Mouse (Mus musculus) activated CD4-positive, CD25-positive, alpha-beta regulatory T cell, adult 4 months (primary cell): ENCODE measurements around the gene Nucb1. TPM values are rescaled to one million over a fixed set of nuclear protein-coding genes. Genes with fewer than 3 reads are reported as not detected.

Source experiments
- ATAC-seq: one replicate; pipeline ENCODE4 v1.8.0; 2017
- polyA plus RNA-seq, 2 experiments: library from polyadenylated mRNA; unstranded; fragments of 100-300 nt; shearing (Covaris generic); gene quantifications; one replicate each; pipeline ENCODE4 v1.2.1; 2017

The Nucb1 gene
- polyA plus RNA-seq, 2 experiments from 2014 or later: 103 to 130 TPM

- no peak for ATAC-seq
Measured at GRCm38 (mm10) chr7:45461326-45461725, 48.9 kb downstream of the Nucb1 start.

- ATAC-seq: no peak
Measured at GRCm38 (mm10) chr7:45460860-45461314, 49.3 kb downstream of the Nucb1 start.

- ATAC-seq: no peak
Measured at GRCm38 (mm10) chr7:45460377-45460776, 49.8 kb downstream of the Nucb1 start.

GRCm38 (mm10) chr7:45459564-45460140 is 50.6 kb downstream of the Nucb1 start, which contains the start of gene Ftl1:
TSS of gene Ftl1 (minus strand) at chr7:45459884.
- peak; percentile 89 for ATAC-seq

GRCm38 (mm10) chr7:45458748-45459563 is 51.2 kb downstream of the Nucb1 start:
- ATAC-seq: peak; percentile 45

- ATAC-seq: no peak
Measured at GRCm38 (mm10) chr7:45457204-45458060, 52.8 kb downstream of the Nucb1 start.

GRCm38 (mm10) chr7:45456721-45457203 is 53.4 kb downstream of the Nucb1 start:
- ATAC-seq: no peak

GRCm38 (mm10) chr7:45455932-45456696 is 54.1 kb downstream of the Nucb1 start:
- ATAC-seq: no peak

- no peak for ATAC-seq
Measured at GRCm38 (mm10) chr7:45454971-45455370, 55.2 kb downstream of the Nucb1 start.

GRCm38 (mm10) chr7:45451344-45451982 is 58.7 kb downstream of the Nucb1 start:
- peak; percentile 90 for ATAC-seq

GRCm38 (mm10) chr7:45449974-45450373 is 60.2 kb downstream of the Nucb1 start:
- no peak for ATAC-seq

GRCm38 (mm10) chr7:45447325-45447990 is 62.7 kb downstream of the Nucb1 start:
- ATAC-seq: no peak

- no peak for ATAC-seq
Measured at GRCm38 (mm10) chr7:45446589-45446988, 63.6 kb downstream of the Nucb1 start.

- no peak for ATAC-seq
Measured at GRCm38 (mm10) chr7:45443526-45444420, 66.4 kb downstream of the Nucb1 start.

Other genes starting within 250 kb of the Nucb1 start
- not detected for gene Slc6a21, start 232.9 kb downstream of the Nucb1 start, polyA plus RNA-seq
- 10 to 100 TPM; 21.7 to 27.8 TPM for gene Trpm4, start 176.6 kb downstream of the Nucb1 start, polyA plus RNA-seq
- gene Hrc, start 175.1 kb downstream of the Nucb1 start, polyA plus RNA-seq: not detected
- not detected for gene Ppfia3, start 143.4 kb downstream of the Nucb1 start, polyA plus RNA-seq
- not detected for gene Lin7b, start 139.8 kb downstream of the Nucb1 start, polyA plus RNA-seq
- gene Snrnp70, start 114.7 kb downstream of the Nucb1 start, polyA plus RNA-seq: 100 to 1,000 TPM in 1 of 2 experiments, 10 to 100 TPM in 1; 68.1 to 108 TPM
- not detected for gene Kcna7, start 104.8 kb downstream of the Nucb1 start, polyA plus RNA-seq
- not detected for gene Ntf5, start 96.7 kb downstream of the Nucb1 start, polyA plus RNA-seq
- gene Lhb, start 89.6 kb downstream of the Nucb1 start, polyA plus RNA-seq: not detected
- gene Gys1, start 75.6 kb downstream of the Nucb1 start, polyA plus RNA-seq: 1 to 10 TPM; 9.3 to 9.8 TPM
- gene Ruvbl2, start 72.3 kb downstream of the Nucb1 start, polyA plus RNA-seq: 10 to 100 TPM; 47.4 to 51.2 TPM
- gene Ftl1, start 50.5 kb downstream of the Nucb1 start, polyA plus RNA-seq: 1,000 to 10,000 TPM; 1,527 to 1,850 TPM
- gene Bax, start 43.5 kb downstream of the Nucb1 start, polyA plus RNA-seq: 100 to 1,000 TPM in 1 of 2 experiments, 10 to 100 TPM in 1; 94.5 to 202 TPM
- under 1 TPM in 1 of 2 experiments, not detected in 1; 0.44 TPM for gene Tulp2, start 28.5 kb downstream of the Nucb1 start, polyA plus RNA-seq
- not detected for gene Gm45808, start 23.6 kb downstream of the Nucb1 start, polyA plus RNA-seq
- gene Dhdh, start 21.6 kb downstream of the Nucb1 start, polyA plus RNA-seq: 1 to 10 TPM in 1 of 2 experiments, under 1 TPM in 1; 0.61 to 1.3 TPM
- 10 to 100 TPM; 27.5 to 33.4 TPM for gene Ppp1r15a, start 15.9 kb upstream of the Nucb1 start, polyA plus RNA-seq
- under 1 TPM in 1 of 2 experiments, not detected in 1; 0.79 TPM for gene Plekha4, start 15.9 kb upstream of the Nucb1 start, polyA plus RNA-seq
- gene Hsd17b14, start 44.5 kb upstream of the Nucb1 start, polyA plus RNA-seq: not detected
- 10 to 100 TPM; 40.9 to 56.9 TPM for gene Bcat2, start 59.7 kb upstream of the Nucb1 start, polyA plus RNA-seq
- gene Fgf21, start 105.1 kb upstream of the Nucb1 start, polyA plus RNA-seq: not detected
- not detected for gene Fut1, start 106.9 kb upstream of the Nucb1 start, polyA plus RNA-seq
- not detected for gene Izumo1, start 111.4 kb upstream of the Nucb1 start, polyA plus RNA-seq
- under 1 TPM in 1 of 2 experiments, not detected in 1; 0.50 TPM for gene Rasip1, start 117.1 kb upstream of the Nucb1 start, polyA plus RNA-seq
- not detected for gene Mamstr, start 129.6 kb upstream of the Nucb1 start, polyA plus RNA-seq
- not detected for gene Fut2, start 156.0 kb upstream of the Nucb1 start, polyA plus RNA-seq
- gene Ntn5, start 173.6 kb upstream of the Nucb1 start, polyA plus RNA-seq: not detected
- gene Sec1, start 184.0 kb upstream of the Nucb1 start, polyA plus RNA-seq: not detected
- gene Car11, start 189.4 kb upstream of the Nucb1 start, polyA plus RNA-seq: under 1 TPM in 1 of 2 experiments, not detected in 1; 0.51 TPM
- gene Dbp, start 194.7 kb upstream of the Nucb1 start, polyA plus RNA-seq: 1 to 10 TPM; 5.2 to 8.5 TPM
- gene Rpl18, start 205.1 kb upstream of the Nucb1 start, polyA plus RNA-seq: 1,000 to 10,000 TPM; 2,566 to 2,766 TPM
- 10 to 100 TPM; 10.2 to 19.6 TPM for gene Sphk2, start 207.6 kb upstream of the Nucb1 start, polyA plus RNA-seq
- not detected for gene Fam83e, start 210.8 kb upstream of the Nucb1 start, polyA plus RNA-seq
- not detected for gene Spaca4, start 215.4 kb upstream of the Nucb1 start, polyA plus RNA-seq